Mouse (Mus musculus) G1E (cell line): ENCODE results near the gene Ints11.

Experiments
- CTCF ChIP-seq: IDR thresholded peaks from 2 replicates; pipeline ENCODE4 v1.5.1; 2012; ENCODE audit warnings: low read depth, low read length, inconsistent platforms, mixed read lengths
- GATA1 ChIP-seq: IDR thresholded peaks from 2 replicates; pipeline ENCODE4 v1.6.1; 2012; ENCODE audit warnings: borderline replicate concordance, low read length, inconsistent platforms, mixed read lengths
- GATA2 ChIP-seq: IDR thresholded peaks from 2 replicates; pipeline ENCODE4 v1.6.1; 2012; ENCODE audit warnings: low read depth, low read length, inconsistent platforms, borderline replicate concordance
- POLR2AphosphoS5 ChIP-seq: IDR thresholded peaks from 2 replicates; pipeline ENCODE4 v1.6.1; 2012; ENCODE audit warnings: low read depth, low read length, inconsistent platforms; ENCODE audit not compliant: insufficient replicate concordance
- TAL1 ChIP-seq: conservative IDR thresholded peaks from 2 replicates; pipeline ENCODE4 v1.6.1; 2012; ENCODE audit warnings: low read depth, low read length, inconsistent platforms, mixed read lengths

DNA sequence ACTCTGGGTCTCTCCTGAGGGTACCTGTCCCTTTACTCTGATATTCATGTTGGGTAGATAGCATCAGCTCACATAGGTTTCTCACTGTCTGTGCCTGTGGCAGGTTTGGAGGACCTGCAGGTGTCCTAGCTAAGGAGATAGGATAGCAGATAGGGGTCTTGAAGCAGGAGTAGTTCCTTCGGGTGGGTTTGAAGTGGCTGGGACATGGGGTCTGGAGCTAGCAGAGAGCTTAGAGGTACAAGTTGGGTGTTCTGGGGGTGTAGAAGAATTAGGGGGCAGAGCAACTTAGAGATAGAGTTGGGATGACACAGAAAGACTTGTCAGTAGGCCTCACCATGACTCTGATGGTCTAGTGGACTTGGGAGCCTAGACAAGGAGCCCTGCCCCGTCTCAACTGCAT is 20.0 kb upstream of the Ints11 start:
- TF ChIP-seq CTCF, result no peak
- TF ChIP-seq TAL1, result no peak
- no peak for TF ChIP-seq GATA2
- no peak for TF ChIP-seq GATA1
- TF ChIP-seq POLR2AphosphoS5, result no peak
